Comparison of ENCODE assay signal across 8 mouse cellular contexts in the genomic region with DNA sequence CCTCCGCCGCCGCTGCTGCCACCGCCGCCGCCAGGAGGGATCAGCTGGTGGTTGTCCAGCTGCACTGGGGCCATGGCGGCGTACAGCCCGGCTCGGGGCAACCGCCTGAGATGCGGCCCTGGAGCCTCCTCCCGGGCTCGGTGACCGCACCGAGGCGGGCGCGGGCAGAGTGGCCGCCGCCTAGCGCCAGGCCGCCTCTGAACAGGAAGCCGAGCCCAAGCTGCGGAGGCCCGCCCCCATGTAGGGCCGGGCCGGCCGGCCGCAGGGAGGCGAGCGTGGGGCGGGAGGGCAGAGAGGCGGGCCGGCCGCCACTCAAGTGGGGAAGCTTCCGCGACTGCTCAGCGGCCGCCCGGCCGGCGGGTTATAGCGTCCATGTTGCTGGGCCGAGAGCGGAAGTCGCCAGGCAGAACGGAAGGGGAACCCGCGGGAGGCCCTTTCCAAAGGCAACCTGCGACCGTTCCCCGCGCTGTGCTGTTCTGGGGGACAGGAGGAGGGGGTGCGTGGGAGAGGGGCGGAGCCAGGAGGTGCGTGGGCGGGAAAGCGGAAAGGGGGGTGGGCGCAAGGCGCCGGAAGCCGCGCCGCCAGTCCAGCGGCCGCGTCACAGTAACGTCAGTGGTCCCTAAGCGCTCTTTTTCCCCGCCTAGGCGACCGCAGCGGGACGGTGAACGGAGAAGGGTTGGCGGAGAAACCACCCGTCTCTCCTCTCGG. TPM values are rescaled to one million over a fixed set of nuclear protein-coding genes. Genes with fewer than 3 reads are reported as not detected.
DNase-seq lines count a peak whose midpoint lies in the region; ATAC-seq and TF ChIP-seq lines count a peak whose summit lies in the region.

A gene (minus strand): TSS at position 448 of the 708 bp plus-strand sequence.

- H3K9ac ChIP-seq in CH12.LX (ENCODE audit: insufficient read depth, low read depth) = peak within 1 kb of the TSS; percentile 72
- H3K9ac ChIP-seq in heart, embryonic 14.5 days (ENCODE audit: low read length) = peak within 1 kb of the TSS; percentile 89
- peak within 1 kb of the TSS; percentile 88 for H3K9ac ChIP-seq in liver, embryonic 13.5 days
- peak within 1 kb of the TSS; percentile 69 for H3K9ac ChIP-seq in stomach, embryonic 14.5 days (replicated peaks; ENCODE audit: low read depth, low read length)

- peak; percentile 94 for ATAC-seq in heart, embryonic 14.5 days (ENCODE audit: insufficient number of reproducible peaks, insufficient read depth, low FRiP score, low read depth)
- ATAC-seq in liver, embryonic 13.5 days (ENCODE audit: low read depth) = peak; percentile 95
- ATAC-seq in stomach, embryonic 14.5 days (ENCODE audit: insufficient number of reproducible peaks, insufficient read depth, low FRiP score, low read depth) = peak; percentile 97

- H3K4me3 ChIP-seq in CH12.LX (replicated peaks in 1 of 3; ENCODE audit: low read depth in 2 of 3, low read length in 2 of 3, poor library complexity in 1 of 3) = peak within 1 kb of the TSS; percentile 64 to 82 (median 66)
- H3K4me3 ChIP-seq in forebrain, embryonic 10.5 days = peak within 1 kb of the TSS; percentile 68
- H3K4me3 ChIP-seq in heart, embryonic 14.5 days (ENCODE audit: control insufficient read depth in 1 of 2, insufficient read depth in 1 of 2, low read depth in 1 of 2, low read length in 2 of 2) = peak within 1 kb of the TSS; percentile 69 to 76
- H3K4me3 ChIP-seq in liver, embryonic 13.5 days (replicated peaks) = peak within 1 kb of the TSS; percentile 74
- peak within 1 kb of the TSS; percentile 60 for H3K4me3 ChIP-seq in stomach, embryonic 14.5 days (ENCODE audit: low read depth, low read length)

- dilution Hi-C loops in CH12.LX (cut with MboI; ENCODE audit: extremely low pct_ligation_motif_present, extremely low pct_unique_long_range_greater_than_20kb, low sequenced_read_pairs) = no loop called here

- H3K79me2 ChIP-seq in CH12.LX (replicated peaks; ENCODE audit: control insufficient read depth, extremely low read depth, insufficient read depth, poor library complexity, severe bottlenecking) = peaks cover 30% of the 10 kb centered on the region

- in situ Hi-C loops in CH12.LX (cut with MboI; ENCODE audit: low pct_ligation_motif_present, low pct_unique_long_range_greater_than_20kb, low sequenced_read_pairs) = no loop called here

- H3K27ac ChIP-seq in CH12.LX (ENCODE audit: insufficient read depth, low read depth) = peak within 1 kb of the TSS; percentile 89
- peak within 1 kb of the TSS; percentile 93 for H3K27ac ChIP-seq in forebrain, embryonic 10.5 days
- H3K27ac ChIP-seq in heart, embryonic 14.5 days (replicated peaks in 1 of 2; ENCODE audit: control insufficient read depth in 1 of 2, insufficient read depth in 1 of 2, low read depth in 2 of 2, low read length in 2 of 2) = peak within 1 kb of the TSS; percentile 96 to 97
- peak within 1 kb of the TSS; percentile 94 for H3K27ac ChIP-seq in liver, embryonic 13.5 days
- H3K27ac ChIP-seq in stomach, embryonic 14.5 days (ENCODE audit: low read length) = peak within 1 kb of the TSS; percentile 94

- TF ChIP-seq RAD21 in CH12.LX (IDR thresholded peaks at IDR 0.05; ENCODE audit: low read depth, low read length) = no peak

- peak within 1 kb of the TSS; percentile 21 for H3K4me2 ChIP-seq in CH12.LX (ENCODE audit: insufficient read depth, low read depth, poor library complexity, severe bottlenecking)
- H3K4me2 ChIP-seq in heart, embryonic 14.5 days (ENCODE audit: low read length) = peak within 1 kb of the TSS; percentile 71
- H3K4me2 ChIP-seq in liver, embryonic 13.5 days = peak within 1 kb of the TSS; percentile 74
- peak within 1 kb of the TSS; percentile 50 for H3K4me2 ChIP-seq in stomach, embryonic 14.5 days (replicated peaks; ENCODE audit: low read depth, low read length)

- no peak for TF ChIP-seq EP300 in CH12.LX (IDR thresholded peaks at IDR 0.05; ENCODE audit: low read length)

- no peaks in the 10 kb centered on the region for H3K27me3 ChIP-seq in CH12.LX (replicated peaks)
- peaks cover 16% of the 10 kb centered on the region for H3K27me3 ChIP-seq in forebrain, embryonic 10.5 days (ENCODE audit: poor library complexity, severe bottlenecking)
- H3K27me3 ChIP-seq in heart, embryonic 14.5 days (ENCODE audit: control insufficient read depth, insufficient read depth, low read length) = peaks cover 11% of the 10 kb centered on the region; the same call in 1 of the 2 replicates
- peaks cover 12% of the 10 kb centered on the region for H3K27me3 ChIP-seq in liver, embryonic 13.5 days
- H3K27me3 ChIP-seq in stomach, embryonic 14.5 days (ENCODE audit: control insufficient read depth, insufficient read depth, low read length) = no peaks in the 10 kb centered on the region

- no peak for TF ChIP-seq CTCF in CH12.LX (conservative IDR thresholded peaks at IDR 0.05 in 1 of 2, IDR thresholded peaks at IDR 0.05 in 1 of 2; ENCODE audit: low read depth in 2 of 2, low read length in 2 of 2)

- H3K36me3 ChIP-seq in CH12.LX (replicated peaks in 1 of 2; ENCODE audit: control insufficient read depth in 1 of 2, insufficient read depth in 1 of 2, low read length in 1 of 2) = no peaks in the 10 kb centered on the region
- no peaks in the 10 kb centered on the region for H3K36me3 ChIP-seq in forebrain, embryonic 10.5 days (replicated peaks)
- no peaks in the 10 kb centered on the region for H3K36me3 ChIP-seq in heart, embryonic 14.5 days (ENCODE audit: control insufficient read depth, insufficient read depth, low read length)
- no peaks in the 10 kb centered on the region for H3K36me3 ChIP-seq in liver, embryonic 13.5 days
- H3K36me3 ChIP-seq in stomach, embryonic 14.5 days (ENCODE audit: control insufficient read depth, insufficient read depth, low read length) = no peaks in the 10 kb centered on the region

- peaks cover 0 to 4% of the 10 kb centered on the region in 2 experiments; a peak in 1 of 4 replicates for H3K4me1 ChIP-seq in CH12.LX (ENCODE audit: control insufficient read depth in 1 of 2, insufficient read depth in 2 of 2)
- H3K4me1 ChIP-seq in forebrain, embryonic 10.5 days = peaks cover 25% of the 10 kb centered on the region
- H3K4me1 ChIP-seq in heart, embryonic 14.5 days (ENCODE audit: control insufficient read depth in 2 of 2, insufficient read depth in 2 of 2, low read length in 2 of 2) = peaks cover 0 to 12% of the 10 kb centered on the region in 2 experiments; a peak in 1 of 4 replicates
- peaks cover 19% of the 10 kb centered on the region for H3K4me1 ChIP-seq in liver, embryonic 13.5 days (replicated peaks)
- no peaks in the 10 kb centered on the region for H3K4me1 ChIP-seq in stomach, embryonic 14.5 days (ENCODE audit: control insufficient read depth, insufficient read depth, low read length)

- TF ChIP-seq POLR2A in CH12.LX (IDR thresholded peaks at IDR 0.05; ENCODE audit: low read depth, low read length) = peak; percentile 63

- peak; percentile 77 for DNase-seq in CH12.LX (ENCODE audit: extremely low read depth)
- peak; percentile 67 for DNase-seq in c-Kit-positive CD71-negative TER-119-negative erythroid progenitor cells, embryonic 14.5 days (ENCODE audit: low read depth)
- peak; percentile 82 for DNase-seq in forebrain, embryonic 10.5 days (ENCODE audit: extremely low spot score, low spot score)
- peak; percentile 92 for DNase-seq in kidney, postnatal 14 days
- peak; percentile 76 for DNase-seq in liver, embryonic 13.5 days
- DNase-seq in natural killer cell, adult 2 months (ENCODE audit: low spot score in 2 of 2) = peak; percentile 86

- H3K9me3 ChIP-seq in CH12.LX (replicated peaks; ENCODE audit: low read length) = no peaks in the 10 kb centered on the region
- H3K9me3 ChIP-seq in forebrain, embryonic 10.5 days = no peaks in the 10 kb centered on the region
- H3K9me3 ChIP-seq in heart, embryonic 14.5 days (ENCODE audit: control insufficient read depth, low read length) = no peaks in the 10 kb centered on the region
- no peaks in the 10 kb centered on the region for H3K9me3 ChIP-seq in liver, embryonic 13.5 days (replicated peaks)
- H3K9me3 ChIP-seq in stomach, embryonic 14.5 days (ENCODE audit: control insufficient read depth, low read depth, low read length) = no peaks in the 10 kb centered on the region

- WGBS in forebrain, embryonic 10.5 days = 10% methylated on average over 71 of the region's 79 CpGs
- WGBS in heart, embryonic 14.5 days = 6% methylated on average over 45 of the region's 79 CpGs
- WGBS in liver, embryonic 13.5 days (ENCODE audit: insufficient replicate concordance) = 5% methylated on average over 65 of the region's 79 CpGs
- WGBS in stomach, embryonic 14.5 days = 11% methylated on average over 58 of the region's 79 CpGs

TF ChIP-seq in CH12.LX, 34 proteins besides CTCF, POLR2A, EP300 and RAD21 (continues in another document):
- TF ChIP-seq IRF4 (IDR thresholded peaks at IDR 0.05; ENCODE audit: low read depth, low read length) (peak; percentile 56; the same call in 1 of the 2 replicates), UBTF (IDR thresholded peaks at IDR 0.05; ENCODE audit: low read depth, low read length) (peak; percentile 97), NELFE (IDR thresholded peaks at IDR 0.05; ENCODE audit: low read depth, low read length) (peak; percentile 71; the same call in 1 of the 2 replicates), ELF1 (IDR thresholded peaks at IDR 0.05; ENCODE audit: low read depth, low read length) (peak; percentile 83), BHLHE40 (IDR thresholded peaks at IDR 0.05; ENCODE audit: low read depth, low read length) (0 out of 2 replicates have a peak, but pooled peaks have one; percentile 19), E2F4 (IDR thresholded peaks at IDR 0.05; ENCODE audit: insufficient replicate concordance, low read depth, low read length) (0 out of 2 replicates have a peak, but pooled peaks have one; percentile 19), MYC (IDR thresholded peaks at IDR 0.05; ENCODE audit: low read depth, low read length) (no peak), MEF2A (IDR thresholded peaks at IDR 0.05; ENCODE audit: borderline replicate concordance, low read depth, low read length) (peak; percentile 26; the same call in 1 of the 2 replicates), NRF1 (IDR thresholded peaks at IDR 0.05; ENCODE audit: low read depth, low read length) (peak; percentile 48), HCFC1 (IDR thresholded peaks at IDR 0.05; ENCODE audit: low read depth, low read length) (peak; percentile 35; the same call in 1 of the 2 replicates), TCF12 (IDR thresholded peaks at IDR 0.05; ENCODE audit: low read depth, low read length) (peak; percentile 55; the same call in 1 of the 2 replicates), MAX (IDR thresholded peaks at IDR 0.05; ENCODE audit: low read length) (no peak)

RNA-seq across cellular contexts. Expression of the gene that starts here (rescaled TPM):
- 10.3 and 11.8 TPM in 2 replicates for total RNA-seq in CH12.LX (2012; rRNA removed)
- total RNA-seq in CH12.LX (2014; rRNA removed) = 12.7 and 15.0 TPM in 2 replicates
- 16.7 and 18.3 TPM in 2 replicates for polyA plus RNA-seq in CH12.LX (2012; ENCODE audit: insufficient read length, low read depth)
- 13.8 and 14.1 TPM in 2 replicates for polyA plus RNA-seq in forebrain, embryonic 10.5 days (2016; fragmentation: Nextera tagmentation; extraction: Ambion mirVana)
- polyA plus RNA-seq in heart, embryonic 14.5 days (2014; fragmentation: Nextera tagmentation; extraction: Ambion mirVana) = 28.0 and 30.3 TPM in 2 replicates
- polyA plus RNA-seq in liver, embryonic 13.5 days (2015; fragmentation: Nextera tagmentation; extraction: Ambion mirVana) = 4.1 and 5.4 TPM in 2 replicates
- polyA plus RNA-seq in stomach, embryonic 14.5 days (2014; fragmentation: Nextera tagmentation; extraction: Ambion mirVana) = 20.7 and 22.8 TPM in 2 replicates

Comparison
In these comparisons a context has a peak if more than half of its experiments do, and no peak if none do; other contexts are left out.
1. Peak in every context shown above with its lines: DNase-seq, ATAC-seq, H3K4me3 ChIP-seq and H3K27ac ChIP-seq.
2. H3K4me2 ChIP-seq: peak in every context shown above with its lines; median percentile 74 in liver, embryonic 13.5 days; 71 in heart, embryonic 14.5 days; 50 in stomach, embryonic 14.5 days; 21 in CH12.LX.